Mouse (Mus musculus): ENCODE data around the gene Fbxo6. TPM values are rescaled to one million over a fixed set of nuclear protein-coding genes. Genes with fewer than 3 reads are reported as not detected.

The Fbxo6 gene
- 10 to 100 TPM; 66.2 to 95.0 TPM for polyA plus RNA-seq (2012; fragmentation: generic; extraction: Trizol)

DNA sequence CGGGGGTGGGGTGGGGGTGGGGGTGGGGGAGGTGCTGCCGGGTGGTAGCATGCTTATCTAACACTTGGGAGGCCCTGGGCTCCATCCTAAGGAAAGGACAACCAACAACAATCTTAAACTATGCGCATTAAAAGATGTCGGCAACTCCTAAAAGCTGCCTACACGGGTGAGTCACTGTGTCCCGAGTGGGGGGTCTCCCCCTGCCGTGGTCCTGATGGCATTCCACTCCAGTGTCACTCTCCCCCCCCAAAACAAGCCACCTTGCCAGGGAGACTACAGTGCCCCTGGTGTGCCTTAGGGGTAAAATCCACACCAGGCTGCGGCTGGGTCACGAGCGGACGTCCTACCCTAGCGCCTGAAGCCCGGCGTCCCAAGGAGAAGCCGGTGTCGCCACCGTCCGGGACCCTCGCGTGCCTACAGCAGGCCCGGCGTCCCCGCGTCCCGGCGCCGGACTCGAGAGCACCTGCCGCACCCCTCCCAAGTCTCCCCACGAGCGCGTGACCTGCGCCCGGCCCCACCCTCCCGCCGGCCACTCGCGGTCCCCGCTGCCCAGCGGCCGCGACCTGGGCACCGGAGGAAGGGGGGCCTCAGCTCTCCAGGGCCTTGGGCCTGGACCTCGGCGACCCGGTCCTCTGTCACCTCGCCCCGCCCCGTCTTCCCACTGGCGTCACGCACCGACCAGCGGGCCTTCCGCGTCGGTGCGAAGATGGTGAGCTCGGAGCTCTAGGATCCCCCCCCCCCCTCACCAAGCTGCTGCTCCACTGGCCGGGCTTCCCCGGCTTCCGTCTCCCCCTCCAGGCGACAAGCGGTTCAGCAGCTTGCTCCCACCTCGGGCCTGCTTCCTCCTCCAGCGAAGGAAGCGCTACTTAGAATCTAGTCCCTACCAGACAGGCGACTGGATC, at the start of gene Fbxo6:
Gene Fbxo6, minus strand, starts transcription at position 874 of the 902 bp plus-strand sequence.

DNA sequence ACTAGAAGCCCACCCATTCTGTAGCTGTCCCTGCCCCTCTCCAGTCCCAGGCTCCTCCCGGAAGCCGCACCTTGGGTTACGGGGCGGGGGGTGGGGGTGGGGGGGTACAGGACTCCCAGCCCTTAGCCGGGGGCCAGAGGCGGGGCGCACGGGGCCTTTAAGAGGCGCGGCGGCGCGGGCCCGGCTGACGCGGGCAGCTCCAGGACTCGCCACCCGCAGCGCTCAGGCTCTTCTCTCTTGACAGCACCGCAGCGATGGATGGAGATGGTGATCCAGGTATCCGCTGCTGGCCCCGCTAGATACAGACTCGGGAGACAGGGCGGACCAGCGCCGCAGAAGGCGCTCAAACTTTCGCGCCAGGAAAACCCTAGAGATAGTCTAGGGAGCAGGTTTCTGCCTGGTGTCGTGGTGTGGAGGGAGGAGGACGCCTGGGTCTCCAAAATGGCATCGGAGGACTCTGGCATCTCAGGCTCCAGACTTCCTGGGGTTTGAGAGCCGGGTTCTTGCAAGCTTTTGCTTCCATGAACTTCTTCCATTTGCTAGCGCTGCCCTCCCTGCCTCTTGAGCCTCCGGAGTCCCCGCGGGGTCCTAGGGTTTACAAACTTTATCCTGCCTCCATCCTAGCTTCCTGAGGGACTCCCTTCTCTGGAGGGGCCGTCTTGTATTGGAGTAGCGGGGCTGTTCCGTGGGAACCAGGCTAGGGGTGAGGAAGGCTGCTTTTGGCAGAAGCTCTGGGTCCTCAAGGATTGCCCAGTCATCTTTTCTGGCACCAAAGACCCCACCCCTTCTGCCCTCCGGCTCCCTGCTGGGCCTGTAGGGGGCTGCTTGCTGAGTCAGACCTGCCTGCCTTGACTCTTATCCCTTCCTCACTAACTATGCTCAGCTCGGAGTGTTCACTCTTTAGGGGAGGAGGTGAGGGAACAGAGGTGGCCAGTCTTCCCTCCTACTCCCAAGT, 8.8 kb upstream of the Fbxo6 start, which contains the start of the genes Fbxo44 and Fbxo2:
Gene Fbxo44, minus strand, starts transcription at position 47 of the 955 bp plus-strand sequence.
Gene Fbxo2, plus strand, starts transcription at position 186 of the 955 bp plus-strand sequence.

DNA sequence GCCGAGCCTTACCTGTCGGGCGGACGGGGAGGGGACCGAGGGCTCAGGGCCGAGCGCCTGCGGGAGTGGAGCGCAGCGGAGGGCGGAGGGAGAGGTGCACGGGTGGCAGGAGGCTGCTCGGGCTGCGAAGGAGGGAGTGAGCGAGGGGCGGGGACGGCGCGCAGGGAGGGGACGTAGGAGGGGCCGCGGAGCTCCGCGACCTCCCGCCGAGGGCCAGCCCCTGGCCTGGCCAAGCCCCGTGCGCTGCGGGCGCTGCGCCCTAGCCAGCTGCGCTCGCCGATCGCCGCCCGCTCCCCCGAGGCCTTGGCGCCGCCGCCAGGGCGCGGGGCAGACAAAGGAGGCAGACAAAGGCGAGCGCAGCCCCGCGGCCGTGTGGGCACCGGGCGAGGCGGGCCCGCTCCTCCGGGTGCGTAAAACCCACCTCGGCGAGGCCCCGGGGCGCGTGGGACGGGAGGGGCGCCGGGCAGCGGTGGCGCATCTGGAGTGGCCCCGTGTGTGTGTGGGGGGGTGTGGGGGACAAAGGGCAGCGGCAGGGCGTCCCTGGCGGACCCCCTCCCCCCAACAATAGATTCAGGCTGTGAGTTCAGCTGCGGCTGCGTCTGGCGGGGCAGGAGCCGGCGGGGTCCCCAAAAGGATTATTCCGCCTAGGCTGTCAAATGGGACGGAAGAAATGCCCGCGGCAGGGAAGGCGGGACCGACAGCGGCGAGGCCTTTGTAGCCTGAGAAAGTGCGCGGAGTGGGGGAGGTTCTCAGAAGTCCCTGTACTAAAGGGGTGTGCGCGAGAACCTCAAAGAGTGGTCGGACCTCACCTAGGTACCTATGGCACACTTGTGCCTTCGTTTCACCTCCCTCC, 21.2 kb downstream of the Fbxo6 start, which contains the start of gene Draxin:
Gene Draxin, minus strand, starts transcription at position 138 of the 853 bp plus-strand sequence.

DNA sequence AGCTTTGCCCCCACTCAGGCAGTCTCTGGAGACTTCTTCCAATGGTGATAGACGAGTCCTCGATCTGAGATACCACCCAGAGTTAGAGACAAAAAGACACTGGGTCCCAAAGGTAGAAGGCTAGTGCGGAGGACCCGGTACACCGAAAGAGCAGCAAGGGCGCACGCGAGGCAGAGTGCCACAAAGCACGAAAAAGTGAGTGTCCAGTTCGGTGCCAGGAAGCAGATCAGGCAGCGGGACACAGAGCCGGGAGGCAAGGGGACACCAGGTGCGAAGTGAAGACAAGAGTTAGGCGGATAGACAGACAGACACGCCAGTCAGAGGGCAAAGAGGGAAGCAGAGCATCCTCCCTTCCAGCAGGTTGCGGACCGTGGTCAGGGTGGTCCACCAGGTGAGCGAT, 21.8 kb downstream of the Fbxo6 start, which contains the start of gene Mad2l2:
Gene Mad2l2, plus strand, starts transcription at position 252 of the 400 bp plus-strand sequence.

Other genes with a start within 250 kb of the Fbxo6 start
- gene Mfn2, start 247.4 kb downstream of the Fbxo6 start, polyA plus RNA-seq (2012; fragmentation: generic; extraction: Trizol): 10 to 100 TPM; 21.7 to 28.1 TPM
- 10 to 100 TPM; 25.9 to 69.0 TPM for gene Plod1, start 215.4 kb downstream of the Fbxo6 start, polyA plus RNA-seq (2012; fragmentation: generic; extraction: Trizol)
- gene 2510039O18Rik, start 211.2 kb downstream of the Fbxo6 start, polyA plus RNA-seq (2012; fragmentation: generic; extraction: Trizol): 10 to 100 TPM; 15.3 to 43.6 TPM
- gene Nppb, start 166.4 kb downstream of the Fbxo6 start, polyA plus RNA-seq (2012; fragmentation: generic; extraction: Trizol): not detected
- not detected for gene Nppa, start 151.4 kb downstream of the Fbxo6 start, polyA plus RNA-seq (2012; fragmentation: generic; extraction: Trizol)
- gene Clcn6, start 113.3 kb downstream of the Fbxo6 start, polyA plus RNA-seq (2012; fragmentation: generic; extraction: Trizol): 1 to 10 TPM; 1.5 to 7.3 TPM
- gene Mthfr, start 113.1 kb downstream of the Fbxo6 start, polyA plus RNA-seq (2012; fragmentation: generic; extraction: Trizol): 10 to 100 TPM in 1 of 2 experiments, 1 to 10 TPM in 1; 4.5 to 16.9 TPM
- 10 to 100 TPM; 17.7 TPM for gene Agtrap, start 64.1 kb downstream of the Fbxo6 start, polyA plus RNA-seq (2012; fragmentation: generic; extraction: Trizol)
- 10 to 100 TPM; 29.3 to 46.0 TPM for gene Mad2l2, start 21.8 kb downstream of the Fbxo6 start, polyA plus RNA-seq (2012; fragmentation: generic; extraction: Trizol)
- under 1 TPM; under 0.01 to 0.14 TPM for gene Draxin, start 21.4 kb downstream of the Fbxo6 start, polyA plus RNA-seq (2012; fragmentation: generic; extraction: Trizol)
- gene Fbxo44, start 8.3 kb upstream of the Fbxo6 start, polyA plus RNA-seq (2012; fragmentation: generic; extraction: Trizol): 1 to 10 TPM in 1 of 2 experiments, under 1 TPM in 1; 0.50 to 2.3 TPM
- 1 to 10 TPM; 1.2 to 2.9 TPM for gene Fbxo2, start 8.5 kb upstream of the Fbxo6 start, polyA plus RNA-seq (2012; fragmentation: generic; extraction: Trizol)
- under 1 TPM in 1 of 2 experiments, not detected in 1; under 0.01 TPM for gene Disp3, start 135.8 kb upstream of the Fbxo6 start, polyA plus RNA-seq (2012; fragmentation: generic; extraction: Trizol)

All from C3H10T1/2 (cell line).